Mouse (Mus musculus) small intestine, adult 2 months (tissue): ENCODE results near the gene Slc19a1.

Source experiments
- CTCF ChIP-seq: fragments of 200-500 bp; IDR thresholded peaks from 2 replicates; pipeline ENCODE4 v1.5.1; 2012; ENCODE audit warnings: low read depth, mild to moderate bottlenecking, control low read depth, inconsistent platforms, low read length, moderate library complexity, mixed read lengths; ENCODE audit not compliant: insufficient replicate concordance, insufficient read length; ENCODE audit errors: extremely low read depth
- POLR2A ChIP-seq: fragments of 200-500 bp; IDR thresholded peaks from 2 replicates; pipeline ENCODE4 v1.6.1; 2012; ENCODE audit warnings: low read depth, mild to moderate bottlenecking, control low read depth, inconsistent platforms, low read length, moderate library complexity

- TF ChIP-seq CTCF, result no peak
- TF ChIP-seq POLR2A, result no peak
Measured at GRCm38 (mm10) chr10:77064239-77064638, 32.2 kb downstream of the Slc19a1 start.
